Mouse (Mus musculus) neural tube, embryonic 15.5 days (tissue): ENCODE measurements around the gene Sntn. TPM values are rescaled to one million over a fixed set of nuclear protein-coding genes. Genes with fewer than 3 reads are reported as not detected.

Source experiments
- ATAC-seq: fragments of 200-750 bp; cut with Nextera tagmentation; 2 replicates; pipeline ENCODE4 v1.8.0; 2017; ENCODE audit warnings: mild to moderate bottlenecking, moderate TSS enrichment, moderate library complexity; ENCODE audit not compliant: low FRiP score
- H3K27ac ChIP-seq: fragments of 300-500 bp; sonication (generic); replicated peaks from 2 replicates; pipeline ENCODE4 v1.5.1; 2015; ENCODE audit warnings: mild to moderate bottlenecking, inconsistent platforms
- H3K27me3 ChIP-seq: fragments of 300-500 bp; sonication (generic); replicated peaks from 2 replicates; pipeline ENCODE4 v1.6.1; 2015; ENCODE audit warnings: inconsistent platforms
- H3K36me3 ChIP-seq: fragments of 300-500 bp; sonication (generic); 2 replicates; pipeline ENCODE4 v1.6.1; 2015; ENCODE audit warnings: inconsistent platforms
- H3K4me1 ChIP-seq: fragments of 300-500 bp; sonication (generic); 2 replicates; pipeline ENCODE4 v1.6.1; 2015; ENCODE audit warnings: inconsistent platforms
- H3K4me2 ChIP-seq: fragments of 300-500 bp; sonication (generic); 2 replicates; pipeline ENCODE4 v1.6.1; 2015; ENCODE audit warnings: inconsistent platforms, mild to moderate bottlenecking, moderate library complexity
- H3K4me3 ChIP-seq: fragments of 300-500 bp; sonication (generic); replicated peaks from 2 replicates; pipeline ENCODE4 v1.5.1; 2015; ENCODE audit warnings: mild to moderate bottlenecking, inconsistent platforms
- H3K9ac ChIP-seq: fragments of 300-500 bp; sonication (generic); replicated peaks from 2 replicates; pipeline ENCODE4 v1.6.1; 2015; ENCODE audit warnings: mild to moderate bottlenecking, inconsistent platforms
- H3K9me3 ChIP-seq: fragments of 300-500 bp; sonication (generic); replicated peaks from 2 replicates; pipeline ENCODE4 v1.6.1; 2016; ENCODE audit warnings: inconsistent platforms
- WGBS: fragments of 180-500 bp; shearing (Covaris S2); methylation state at CpG from one replicate; pipeline ENCODE4 v1.1.7; 2015; ENCODE audit warnings: mixed read lengths; 5-methylcytosine and 5-hydroxymethylcytosine counted together
- polyA plus RNA-seq: library from polyadenylated mRNA; unstranded; fragments of >200 nt; fragmentation: Nextera tagmentation; extraction: Ambion mirVana; gene quantifications from 2 replicates; pipeline ENCODE4 v1.2.1, GENCODE M21; 2015

Gene Sntn
- polyA plus RNA-seq = not detected in 2 replicates

DNA sequence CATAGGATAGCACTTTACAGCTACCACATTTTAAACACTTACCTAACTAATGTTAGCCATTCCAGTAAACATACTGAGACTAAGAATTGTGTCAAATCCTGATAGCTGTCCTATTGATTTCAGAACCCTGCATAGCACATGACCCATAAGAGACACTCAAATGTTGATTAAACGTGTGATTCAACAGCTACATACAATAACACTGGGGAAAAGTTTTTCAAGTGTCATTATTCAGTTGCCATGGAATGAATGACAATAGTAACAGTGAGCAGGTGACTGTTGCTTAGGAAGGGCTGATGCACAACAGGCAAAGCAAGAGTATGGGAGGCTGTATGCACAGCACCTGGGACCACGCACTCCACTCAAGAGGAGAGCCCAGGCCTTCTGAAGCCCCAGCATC lies at the start of gene Sntn:
Gene Sntn (plus strand): TSS at position 301 of the 400 bp plus-strand sequence.
- H3K9me3 ChIP-seq = no peaks in the 10 kb centered on the region
- H3K4me3 ChIP-seq = no peak within 1 kb of the TSS
- no peak within 1 kb of the TSS for H3K9ac ChIP-seq
- no peaks in the 10 kb centered on the region for H3K27me3 ChIP-seq
- H3K36me3 ChIP-seq = no peaks in the 10 kb centered on the region
- no peak within 1 kb of the TSS for H3K4me2 ChIP-seq
- ATAC-seq = no peak
- WGBS = 89% methylated on average over 2 of the region's 2 CpGs
- H3K27ac ChIP-seq = no peak within 1 kb of the TSS
- no peaks in the 10 kb centered on the region for H3K4me1 ChIP-seq

- Histone ChIP-seq H3K36me3 (no peaks in the 10 kb centered on the region), H3K27ac (no peak overlapping the region), H3K9ac (no peak overlapping the region), H3K27me3 (no peaks in the 10 kb centered on the region), H3K4me3 (no peak overlapping the region), H3K4me1 (0 out of 2 replicates have a peak, but pooled peaks cover 3% of the 10 kb centered on the region), H3K4me2 (no peak overlapping the region), H3K9me3 (no peaks in the 10 kb centered on the region)
- 83% methylated on average over 1 of the region's 1 CpGs for WGBS
- ATAC-seq = no peak
Observed at GRCm38 (mm10) chr14:13649865-13650264, 20.8 kb upstream of the Sntn start.

DNA sequence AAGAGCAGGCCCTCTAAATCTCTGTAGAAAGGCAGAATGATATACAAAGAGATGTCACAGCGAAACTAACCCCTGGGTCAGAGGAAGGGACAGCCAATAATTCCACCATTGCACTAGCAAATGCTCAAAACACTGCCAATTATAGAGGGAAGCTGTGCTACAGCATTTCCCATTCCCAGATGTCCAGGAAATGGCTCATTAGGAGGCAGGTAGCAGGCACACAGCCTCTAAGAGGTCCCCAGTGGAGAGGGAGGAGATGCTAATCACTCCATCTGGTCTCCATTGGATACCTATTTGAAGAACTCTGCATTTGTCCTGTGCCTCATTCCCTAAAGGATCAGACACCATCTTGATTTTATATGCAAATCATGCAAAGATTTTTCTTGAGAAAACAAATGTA lies 19.6 kb upstream of the Sntn start:
- Histone ChIP-seq H3K36me3 (no peaks in the 10 kb centered on the region), H3K4me1 (0 out of 2 replicates have a peak, but pooled peaks cover 3% of the 10 kb centered on the region), H3K4me3 (no peak overlapping the region), H3K9me3 (no peaks in the 10 kb centered on the region), H3K9ac (no peak overlapping the region), H3K4me2 (no peak overlapping the region), H3K27me3 (no peaks in the 10 kb centered on the region), H3K27ac (no peak overlapping the region)
- ATAC-seq = no peak
- 50% methylated on average over 1 of the region's 1 CpGs for WGBS

DNA sequence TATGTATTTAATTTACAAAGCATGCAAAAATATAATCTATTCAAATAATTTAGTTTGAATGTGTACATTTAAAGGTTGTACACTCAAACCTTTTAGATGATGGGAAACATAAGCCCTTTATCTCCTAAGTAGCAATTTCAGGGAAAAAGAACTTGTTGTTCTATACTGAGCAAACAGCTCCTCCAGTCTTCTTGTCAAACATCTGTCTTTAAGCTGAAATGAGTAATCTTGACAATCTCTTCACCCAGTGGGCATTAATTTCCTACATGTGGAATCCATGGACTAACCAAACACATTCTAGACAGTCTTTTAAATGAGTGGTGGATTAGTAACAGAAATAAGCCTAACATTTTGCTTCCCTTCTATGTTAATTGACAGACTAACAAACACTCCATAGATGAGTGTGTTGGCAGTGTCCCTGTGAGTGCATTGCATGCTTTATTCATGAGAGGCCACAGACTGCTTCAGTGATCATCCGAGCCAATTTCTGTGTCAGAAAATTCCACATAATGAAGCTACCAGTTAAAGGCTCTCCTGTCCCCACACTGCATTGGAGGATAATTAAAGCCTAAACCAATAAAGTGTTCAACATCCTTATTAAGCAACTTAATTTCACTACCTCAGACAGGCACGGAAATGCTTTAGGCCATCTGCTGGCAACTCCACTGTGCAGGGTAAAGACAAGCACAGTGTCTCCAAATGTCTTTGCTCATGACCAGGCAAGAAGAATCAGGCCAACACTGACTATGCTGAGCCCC lies 19.0 kb upstream of the Sntn start:
- Histone ChIP-seq H3K36me3 (no peaks in the 10 kb centered on the region), H3K27me3 (no peaks in the 10 kb centered on the region), H3K9ac (no peak overlapping the region), H3K27ac (peak overlapping the region; percentile 18; the same call in 1 of the 2 replicates), H3K9me3 (no peaks in the 10 kb centered on the region), H3K4me1 (0 out of 2 replicates have a peak, but pooled peaks cover 3% of the 10 kb centered on the region), H3K4me3 (no peak overlapping the region), H3K4me2 (no peak overlapping the region)
- WGBS = 42% methylated on average over 2 of the region's 2 CpGs
- ATAC-seq = peak; percentile 82

GRCm38 (mm10) chr14:13686716-13687115 lies 16.0 kb downstream of the Sntn start:
- Histone ChIP-seq H3K4me3 (no peak overlapping the region), H3K27me3 (no peaks in the 10 kb centered on the region), H3K9me3 (no peaks in the 10 kb centered on the region), H3K9ac (no peak overlapping the region), H3K27ac (no peak overlapping the region), H3K4me2 (no peak overlapping the region), H3K4me1 (no peaks in the 10 kb centered on the region), H3K36me3 (no peaks in the 10 kb centered on the region)
- WGBS = 74% methylated on average over 1 of the region's 1 CpGs
- no peak for ATAC-seq

GRCm38 (mm10) chr14:13690426-13690825 lies 19.8 kb downstream of the Sntn start:
- no peaks in the 10 kb centered on the region for H3K4me1 ChIP-seq
- H3K27me3 ChIP-seq = no peaks in the 10 kb centered on the region
- WGBS = 78% methylated on average over 2 of the region's 2 CpGs
- H3K9me3 ChIP-seq = no peaks in the 10 kb centered on the region
- H3K9ac ChIP-seq = no peak overlapping the region
- H3K36me3 ChIP-seq = no peaks in the 10 kb centered on the region
- H3K4me3 ChIP-seq = no peak overlapping the region
- H3K27ac ChIP-seq = no peak overlapping the region
- no peak for ATAC-seq
- H3K4me2 ChIP-seq = no peak overlapping the region

- Histone ChIP-seq H3K4me2 (no peak overlapping the region), H3K36me3 (no peaks in the 10 kb centered on the region), H3K9ac (no peak overlapping the region), H3K27ac (no peak overlapping the region), H3K4me1 (no peaks in the 10 kb centered on the region), H3K9me3 (peaks cover 10% of the 10 kb centered on the region; the same call in 1 of the 2 replicates), H3K27me3 (no peaks in the 10 kb centered on the region), H3K4me3 (no peak overlapping the region)
- no peak for ATAC-seq
- WGBS = 35% methylated on average over 4 of the region's 4 CpGs
Observed at GRCm38 (mm10) chr14:13732263-13732662, 61.6 kb downstream of the Sntn start.

Other genes starting within 250 kb of the Sntn start
- gene Gm281, start 243.6 kb downstream of the Sntn start, polyA plus RNA-seq = not detected in 2 replicates